Mouse (Mus musculus): ENCODE measurements around the gene Ldha. TPM values are rescaled to one million over a fixed set of nuclear protein-coding genes. Genes with fewer than 3 reads are reported as not detected.
"Not testable (repeated sequence)": the region's sequence is repeated elsewhere in the genome, so short reads cannot be mapped to it uniquely, and the experiment has no call there.

The Ldha gene
- polyA plus RNA-seq, 1 experiment: 660 TPM

- peaks cover 37% of the 10 kb centered on the region for H3K4me1 ChIP-seq (replicated peaks; ENCODE audit: control insufficient read depth, insufficient read depth, low read length)
- 58% methylated on average over 8 of the region's 8 CpGs for WGBS
- H3K27me3 ChIP-seq (ENCODE audit: control insufficient read depth, insufficient read depth, low read length): no peaks in the 10 kb centered on the region
- H3K4me3 ChIP-seq (ENCODE audit: control insufficient read depth, insufficient read depth, low read length): no peak overlapping the region
- no peak for TF ChIP-seq POLR2A (IDR thresholded peaks at IDR 0.05; ENCODE audit: control insufficient read depth, extremely low read depth, insufficient read depth, low read length, poor library complexity)
- TF ChIP-seq CTCF (IDR thresholded peaks at IDR 0.05; ENCODE audit: borderline replicate concordance, control insufficient read depth, extremely low read depth, insufficient read depth, low read length, poor library complexity): no peak
- H3K36me3 ChIP-seq (ENCODE audit: control insufficient read depth, insufficient read depth, low read length): no peaks in the 10 kb centered on the region
- DNase-seq: no peak
- H3K27ac ChIP-seq (ENCODE audit: control insufficient read depth, insufficient read depth, low read length): peak overlapping the region; percentile 84
Observed at GRCm38 (mm10) chr7:46831693-46832092, 9.6 kb upstream of the Ldha start.

- not testable (repeated sequence) for H3K36me3 ChIP-seq (ENCODE audit: control insufficient read depth, insufficient read depth, low read length); H3K4me3 ChIP-seq (ENCODE audit: control insufficient read depth, insufficient read depth, low read length); H3K27me3 ChIP-seq (ENCODE audit: control insufficient read depth, insufficient read depth, low read length)
- Histone ChIP-seq H3K4me1 (replicated peaks; ENCODE audit: control insufficient read depth, insufficient read depth, low read length) (peaks cover 40% of the 10 kb centered on the region), H3K27ac (ENCODE audit: control insufficient read depth, insufficient read depth, low read length) (peak overlapping the region; percentile 84)
- WGBS: 69% methylated on average over 11 of the region's 11 CpGs
- peak; percentile 21 for DNase-seq
Observed at GRCm38 (mm10) chr7:46832112-46832810, 9.0 kb upstream of the Ldha start.

GRCm38 (mm10) chr7:46833266-46833665, 8.0 kb upstream of the Ldha start:
- Histone ChIP-seq H3K4me3 (ENCODE audit: control insufficient read depth, insufficient read depth, low read length) (no peak overlapping the region), H3K4me1 (replicated peaks; ENCODE audit: control insufficient read depth, insufficient read depth, low read length) (peaks cover 47% of the 10 kb centered on the region), H3K27ac (ENCODE audit: control insufficient read depth, insufficient read depth, low read length) (peak overlapping the region; percentile 84), H3K36me3 (ENCODE audit: control insufficient read depth, insufficient read depth, low read length) (no peaks in the 10 kb centered on the region), H3K27me3 (ENCODE audit: control insufficient read depth, insufficient read depth, low read length) (no peaks in the 10 kb centered on the region)
- TF ChIP-seq POLR2A (IDR thresholded peaks at IDR 0.05; ENCODE audit: control insufficient read depth, extremely low read depth, insufficient read depth, low read length, poor library complexity) (no peak), CTCF (IDR thresholded peaks at IDR 0.05; ENCODE audit: borderline replicate concordance, control insufficient read depth, extremely low read depth, insufficient read depth, low read length, poor library complexity) (0 out of 2 replicates have a peak, but pooled peaks have one; percentile 19)
- WGBS: 20% methylated on average over 6 of the region's 6 CpGs
- peak; percentile 74 for DNase-seq

GRCm38 (mm10) chr7:46833670-46834255, 7.5 kb upstream of the Ldha start:
- H3K36me3 ChIP-seq (ENCODE audit: control insufficient read depth, insufficient read depth, low read length): no peaks in the 10 kb centered on the region
- H3K4me3 ChIP-seq (ENCODE audit: control insufficient read depth, insufficient read depth, low read length): no peak overlapping the region
- peaks cover 51% of the 10 kb centered on the region for H3K4me1 ChIP-seq (replicated peaks; ENCODE audit: control insufficient read depth, insufficient read depth, low read length)
- 65% methylated on average over 7 of the region's 7 CpGs for WGBS
- no peaks in the 10 kb centered on the region for H3K27me3 ChIP-seq (ENCODE audit: control insufficient read depth, insufficient read depth, low read length)
- peak overlapping the region; percentile 84 for H3K27ac ChIP-seq (ENCODE audit: control insufficient read depth, insufficient read depth, low read length)
- TF ChIP-seq CTCF (IDR thresholded peaks at IDR 0.05; ENCODE audit: borderline replicate concordance, control insufficient read depth, extremely low read depth, insufficient read depth, low read length, poor library complexity) (no peak), POLR2A (IDR thresholded peaks at IDR 0.05; ENCODE audit: control insufficient read depth, extremely low read depth, insufficient read depth, low read length, poor library complexity) (no peak)
- DNase-seq: no peak

- WGBS: 94% methylated on average over 14 of the region's 14 CpGs
Observed at GRCm38 (mm10) chr7:46834994-46835610, 6.2 kb upstream of the Ldha start.

GRCm38 (mm10) chr7:46836357-46836756, 4.9 kb upstream of the Ldha start:
- Histone ChIP-seq H3K4me3 (ENCODE audit: control insufficient read depth, insufficient read depth, low read length) (no peak overlapping the region), H3K4me1 (replicated peaks; ENCODE audit: control insufficient read depth, insufficient read depth, low read length) (peaks cover 56% of the 10 kb centered on the region), H3K27ac (ENCODE audit: control insufficient read depth, insufficient read depth, low read length) (no peak overlapping the region), H3K27me3 (ENCODE audit: control insufficient read depth, insufficient read depth, low read length) (no peaks in the 10 kb centered on the region), H3K36me3 (ENCODE audit: control insufficient read depth, insufficient read depth, low read length) (no peaks in the 10 kb centered on the region)
- DNase-seq: no peak
- 91% methylated on average over 5 of the region's 5 CpGs for WGBS
- TF ChIP-seq POLR2A (IDR thresholded peaks at IDR 0.05; ENCODE audit: control insufficient read depth, extremely low read depth, insufficient read depth, low read length, poor library complexity) (no peak), CTCF (IDR thresholded peaks at IDR 0.05; ENCODE audit: borderline replicate concordance, control insufficient read depth, extremely low read depth, insufficient read depth, low read length, poor library complexity) (no peak)

More at GRCm38 (mm10) chr7:46834994-46835610, 6.2 kb upstream of the Ldha start:
- DNase-seq: no peak
- Histone ChIP-seq H3K36me3 (ENCODE audit: control insufficient read depth, insufficient read depth, low read length) (no peaks in the 10 kb centered on the region), H3K27ac (ENCODE audit: control insufficient read depth, insufficient read depth, low read length) (no peak overlapping the region), H3K4me1 (replicated peaks; ENCODE audit: control insufficient read depth, insufficient read depth, low read length) (peaks cover 56% of the 10 kb centered on the region), H3K4me3 (ENCODE audit: control insufficient read depth, insufficient read depth, low read length) (no peak overlapping the region), H3K27me3 (ENCODE audit: control insufficient read depth, insufficient read depth, low read length) (no peaks in the 10 kb centered on the region)
- TF ChIP-seq CTCF (IDR thresholded peaks at IDR 0.05; ENCODE audit: borderline replicate concordance, control insufficient read depth, extremely low read depth, insufficient read depth, low read length, poor library complexity): no peak
- no peak for TF ChIP-seq POLR2A (IDR thresholded peaks at IDR 0.05; ENCODE audit: control insufficient read depth, extremely low read depth, insufficient read depth, low read length, poor library complexity)
